Mouse (Mus musculus): ENCODE data around the gene Negr1.
A peak's percentile ranks its signal among the peaks of the same experiment; 100 is the strongest.

DNA sequence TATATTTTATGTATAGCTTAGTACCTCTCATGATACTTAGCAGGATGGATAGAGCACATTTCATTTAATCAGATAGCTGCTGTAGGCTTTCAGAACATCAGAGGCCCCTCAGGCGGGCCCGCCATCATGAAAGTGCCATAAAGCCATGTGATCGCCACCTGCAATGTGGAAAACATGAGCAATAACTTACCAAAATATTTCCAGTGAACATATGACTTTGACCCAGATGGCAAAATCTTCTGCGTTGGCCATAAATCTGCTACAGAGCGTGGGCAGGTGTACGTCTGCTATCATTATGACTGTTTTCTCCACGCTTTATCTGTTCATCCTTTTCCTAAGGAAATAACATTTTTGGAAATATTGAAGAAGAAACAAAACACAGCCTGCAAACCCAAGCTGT is 397.0 kb downstream of the Negr1 start:
- TF ChIP-seq CTCF (conservative IDR thresholded peaks at IDR 0.05 in 1 of 2, IDR thresholded peaks at IDR 0.05 in 1 of 2; ENCODE audit: low read depth in 2 of 2, low read length in 2 of 2) (no peak), EP300 (IDR thresholded peaks at IDR 0.05; ENCODE audit: low read length) (peak; percentile 85), ETS1 (conservative IDR thresholded peaks at IDR 0.05; ENCODE audit: low read depth, low read length) (peak; percentile 76), NELFE (IDR thresholded peaks at IDR 0.05; ENCODE audit: low read depth, low read length) (no peak), RCOR1 (conservative IDR thresholded peaks at IDR 0.05; ENCODE audit: low read depth, low read length) (no peak), MAFK (IDR thresholded peaks at IDR 0.05; ENCODE audit: insufficient replicate concordance, low read length) (no peak), POLR2A (IDR thresholded peaks at IDR 0.05; ENCODE audit: low read depth, low read length) (no peak), MAX (IDR thresholded peaks at IDR 0.05; ENCODE audit: low read length) (0 out of 2 replicates have a peak, but pooled peaks have one; percentile 41), USF1 (IDR thresholded peaks at IDR 0.05; ENCODE audit: low read depth, low read length) (no peak), UBTF (IDR thresholded peaks at IDR 0.05; ENCODE audit: low read depth, low read length) (no peak), BHLHE40 (IDR thresholded peaks at IDR 0.05; ENCODE audit: low read depth, low read length) (peak; percentile 20; the same call in 1 of the 2 replicates), TBP (conservative IDR thresholded peaks at IDR 0.05; ENCODE audit: low read depth, low read length) (no peak), HCFC1 (IDR thresholded peaks at IDR 0.05; ENCODE audit: low read depth, low read length) (no peak), MYC (IDR thresholded peaks at IDR 0.05; ENCODE audit: low read depth, low read length) (no peak)
